Mouse (Mus musculus): ENCODE results near the gene 6030445D17Rik.

- no peak for TF ChIP-seq POLR2A (IDR thresholded peaks at IDR 0.05; ENCODE audit: borderline replicate concordance, extremely low read depth, insufficient read depth, insufficient read length, poor library complexity, severe bottlenecking)
- TF ChIP-seq CTCF (IDR thresholded peaks at IDR 0.05; ENCODE audit: borderline replicate concordance, extremely low read depth, insufficient read depth, insufficient read length) = no peak
Measured at GRCm38 (mm10) chr4:136444561-136444960, 17.5 kb upstream of the 6030445D17Rik start.
